Mouse (Mus musculus) cerebellum, adult 2 months (tissue): Measurements from ENCODE around the gene Ppp1r13l.

Source experiments
- CTCF ChIP-seq: fragments of 200-500 bp; IDR thresholded peaks from 2 replicates; pipeline ENCODE4 v1.5.1; 2011; ENCODE audit warnings: low read depth, mild to moderate bottlenecking, control low read depth, low read length, moderate library complexity, borderline replicate concordance; ENCODE audit not compliant: insufficient read depth
- POLR2A ChIP-seq: fragments of 200-500 bp; IDR thresholded peaks from 2 replicates; pipeline ENCODE4 v1.6.1; 2011; ENCODE audit warnings: low read length, control low read depth, borderline replicate concordance; ENCODE audit not compliant: insufficient read depth

- TF ChIP-seq CTCF (no peak), POLR2A (no peak)
These were observed 22.4 kb upstream of the Ppp1r13l start for GRCm38 (mm10) chr7:19337122-19337521.
